Mouse (Mus musculus) embryonic facial prominence, embryonic 14.5 days (tissue): Measurements from ENCODE around the gene Rbsn. TPM values are rescaled to one million over a fixed set of nuclear protein-coding genes. Genes with fewer than 3 reads are reported as not detected.

Experiments
- polyA plus RNA-seq: library from polyadenylated mRNA; unstranded; fragments of >200 nt; fragmentation: Nextera tagmentation; extraction: Ambion mirVana; gene quantifications from 2 replicates; pipeline ENCODE4 v1.2.1, GENCODE M21; 2014

The Rbsn gene
- polyA plus RNA-seq, 1 experiment from 2014 or later = 18.1 TPM

Other genes with a start within 250 kb of the Rbsn start
- gene Fgd5, start 236.0 kb downstream of the Rbsn start, polyA plus RNA-seq = 9.4 and 9.9 TPM in 2 replicates
- 20.2 and 20.6 TPM in 2 replicates for gene Nr2c2, start 123.5 kb downstream of the Rbsn start, polyA plus RNA-seq
- gene Mrps25, start 30.9 kb downstream of the Rbsn start, polyA plus RNA-seq = 61.2 and 70.1 TPM in 2 replicates
- 0.40 and 0.73 TPM in 2 replicates for gene Trh, start 29.7 kb upstream of the Rbsn start, polyA plus RNA-seq